Mouse (Mus musculus): Measurements from ENCODE around the gene Ranbp17. TPM values are rescaled to one million over a fixed set of nuclear protein-coding genes. Genes with fewer than 3 reads are reported as not detected.

Gene Ranbp17
- total and polyA plus RNA-seq, 3 experiments = 0.09 TPM; not detected in 2

DNA sequence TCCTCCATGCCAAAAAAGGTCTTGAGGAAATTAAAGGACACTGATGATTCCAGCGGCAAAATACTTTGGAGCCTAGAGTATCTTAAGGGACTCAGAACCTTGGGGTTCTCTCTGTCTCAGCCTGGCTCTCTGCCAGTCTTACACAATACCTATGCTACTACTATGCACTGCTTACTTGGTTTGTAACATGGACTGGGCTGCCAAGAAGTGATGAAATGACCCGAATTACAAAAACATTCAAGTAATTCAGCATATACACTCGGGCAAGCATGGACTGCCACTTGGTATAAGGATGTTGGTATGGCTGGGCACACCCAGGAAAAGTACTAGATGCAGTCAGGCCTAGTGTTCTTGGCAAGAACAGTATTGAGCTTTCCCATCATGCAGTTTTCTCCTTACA lies 114.8 kb downstream of the Ranbp17 start:
- H3K4me1 ChIP-seq (ENCODE audit: control insufficient read depth in 1 of 2, insufficient read depth in 2 of 2) = no peaks in the 10 kb centered on the region
- in situ Hi-C loops (cut with MboI; ENCODE audit: low pct_ligation_motif_present, low pct_unique_long_range_greater_than_20kb, low sequenced_read_pairs) = no loop called here
- H3K27ac ChIP-seq (ENCODE audit: insufficient read depth, low read depth) = no peak overlapping the region
- H3K9me3 ChIP-seq (replicated peaks; ENCODE audit: low read length) = no peaks in the 10 kb centered on the region
- H3K27me3 ChIP-seq (replicated peaks) = no peaks in the 10 kb centered on the region
- H3K4me3 ChIP-seq (replicated peaks in 1 of 3; ENCODE audit: low read depth in 2 of 3, low read length in 2 of 3, poor library complexity in 1 of 3) = no peak overlapping the region
- DNase-seq (ENCODE audit: extremely low read depth) = no peak
- H3K4me2 ChIP-seq (ENCODE audit: insufficient read depth, low read depth, poor library complexity, severe bottlenecking) = no peak overlapping the region
- H3K9ac ChIP-seq (ENCODE audit: insufficient read depth, low read depth) = no peak overlapping the region
- dilution Hi-C loops (cut with MboI; ENCODE audit: extremely low pct_ligation_motif_present, extremely low pct_unique_long_range_greater_than_20kb, low sequenced_read_pairs) = no loop called here
- no peaks in the 10 kb centered on the region for H3K79me2 ChIP-seq (replicated peaks; ENCODE audit: control insufficient read depth, extremely low read depth, insufficient read depth, poor library complexity, severe bottlenecking)
- no peaks in the 10 kb centered on the region for H3K36me3 ChIP-seq (replicated peaks in 1 of 2; ENCODE audit: control insufficient read depth in 1 of 2, insufficient read depth in 1 of 2, low read length in 1 of 2)
- no peak for TF ChIP-seq RAD21 (IDR thresholded peaks at IDR 0.05; ENCODE audit: low read depth, low read length)
- no peak for TF ChIP-seq ETS1 (conservative IDR thresholded peaks at IDR 0.05; ENCODE audit: low read depth, low read length)
- TF ChIP-seq USF1 (IDR thresholded peaks at IDR 0.05; ENCODE audit: low read depth, low read length) = no peak
- no peak for TF ChIP-seq PAX5 (IDR thresholded peaks at IDR 0.05; ENCODE audit: low read length)
- no peak for TF ChIP-seq KAT2A (IDR thresholded peaks at IDR 0.05; ENCODE audit: insufficient replicate concordance, low read length)
- TF ChIP-seq RCOR1 (conservative IDR thresholded peaks at IDR 0.05; ENCODE audit: low read depth, low read length) = no peak
- no peak for TF ChIP-seq TBP (conservative IDR thresholded peaks at IDR 0.05; ENCODE audit: low read depth, low read length)
- TF ChIP-seq ZNF384 (IDR thresholded peaks at IDR 0.05; ENCODE audit: low read depth, low read length) = no peak
- TF ChIP-seq MXI1 (IDR thresholded peaks at IDR 0.05; ENCODE audit: low read depth, low read length) = no peak
- TF ChIP-seq SIN3A (IDR thresholded peaks at IDR 0.05; ENCODE audit: low read length) = no peak
- no peak for TF ChIP-seq ELF1 (IDR thresholded peaks at IDR 0.05; ENCODE audit: low read depth, low read length)
- no peak for TF ChIP-seq MEF2A (IDR thresholded peaks at IDR 0.05; ENCODE audit: borderline replicate concordance, low read depth, low read length)
- TF ChIP-seq POLR2AphosphoS2 (IDR thresholded peaks at IDR 0.05; ENCODE audit: low read depth, low read length) = no peak

DNA sequence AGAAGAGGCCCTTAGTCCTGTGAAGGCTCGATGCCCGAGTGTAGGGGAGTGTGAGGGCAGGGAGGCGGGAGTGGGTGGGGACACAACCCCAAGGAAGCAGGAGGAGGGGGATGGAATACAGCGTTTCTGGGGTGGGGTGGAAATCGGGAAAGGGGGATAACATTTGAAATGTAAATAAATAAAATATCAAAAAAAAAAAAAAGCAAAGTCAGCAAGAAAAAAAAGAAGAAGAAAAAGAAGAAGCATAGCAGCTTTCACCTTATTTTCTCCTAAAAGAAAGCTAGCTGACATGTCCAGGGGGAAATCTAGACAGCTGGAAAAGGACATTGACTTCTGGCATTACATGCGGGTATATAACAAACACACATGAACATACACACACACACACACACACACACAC lies 117.3 kb downstream of the Ranbp17 start:
- Histone ChIP-seq H3K9me3 (replicated peaks; ENCODE audit: low read length) (no peaks in the 10 kb centered on the region), H3K4me3 (replicated peaks in 1 of 3; ENCODE audit: low read depth in 2 of 3, low read length in 2 of 3, poor library complexity in 1 of 3) (no peak overlapping the region), H3K79me2 (replicated peaks; ENCODE audit: control insufficient read depth, extremely low read depth, insufficient read depth, poor library complexity, severe bottlenecking) (no peaks in the 10 kb centered on the region), H3K4me2 (ENCODE audit: insufficient read depth, low read depth, poor library complexity, severe bottlenecking) (no peak overlapping the region), H3K4me1 (ENCODE audit: control insufficient read depth in 1 of 2, insufficient read depth in 2 of 2) (no peaks in the 10 kb centered on the region), H3K27me3 (replicated peaks) (no peaks in the 10 kb centered on the region), H3K9ac (ENCODE audit: insufficient read depth, low read depth) (no peak overlapping the region), H3K27ac (ENCODE audit: insufficient read depth, low read depth) (no peak overlapping the region), H3K36me3 (replicated peaks in 1 of 2; ENCODE audit: control insufficient read depth in 1 of 2, insufficient read depth in 1 of 2, low read length in 1 of 2) (no peaks in the 10 kb centered on the region)
- dilution Hi-C loops (cut with MboI; ENCODE audit: extremely low pct_ligation_motif_present, extremely low pct_unique_long_range_greater_than_20kb, low sequenced_read_pairs) (no loop called here), in situ Hi-C loops (cut with MboI; ENCODE audit: low pct_ligation_motif_present, low pct_unique_long_range_greater_than_20kb, low sequenced_read_pairs) (no loop called here)
- TF ChIP-seq TBP (conservative IDR thresholded peaks at IDR 0.05; ENCODE audit: low read depth, low read length) (no peak), UBTF (IDR thresholded peaks at IDR 0.05; ENCODE audit: low read depth, low read length) (no peak), JUND (conservative IDR thresholded peaks at IDR 0.05; ENCODE audit: low read depth, low read length) (no peak), MAFK (IDR thresholded peaks at IDR 0.05; ENCODE audit: insufficient replicate concordance, low read length) (peak; percentile 55), ETS1 (conservative IDR thresholded peaks at IDR 0.05; ENCODE audit: low read depth, low read length) (no peak)
- DNase-seq (ENCODE audit: extremely low read depth) = no peak
